Mouse (Mus musculus) erythroblast, embryonic 14.5 days (primary cell): ENCODE results near the gene Actr2. TPM values are rescaled to one million over a fixed set of nuclear protein-coding genes. Genes with fewer than 3 reads are reported as not detected.
"Not testable (repeated sequence)": the region's sequence is repeated elsewhere in the genome, so short reads cannot be mapped to it uniquely, and the experiment has no call there.

Experiments
- H3K27me3 ChIP-seq: 2 replicates; pipeline ENCODE4 v1.6.1; 2012; ENCODE audit warnings: inconsistent platforms; ENCODE audit not compliant: control insufficient read depth
- H3K36me3 ChIP-seq: 2 replicates; pipeline ENCODE4 v1.6.1; 2012; ENCODE audit warnings: mild to moderate bottlenecking, inconsistent platforms; ENCODE audit not compliant: control insufficient read depth
- H3K4me1 ChIP-seq: 2 replicates; pipeline ENCODE4 v1.6.1; 2012; ENCODE audit warnings: inconsistent platforms; ENCODE audit not compliant: control insufficient read depth
- H3K4me3 ChIP-seq: replicated peaks from 2 replicates; pipeline ENCODE3; 2012; ENCODE audit warnings: moderate library complexity, mild to moderate bottlenecking, inconsistent platforms
- H3K9me3 ChIP-seq: 2 replicates; pipeline ENCODE4 v1.6.1; 2012; ENCODE audit warnings: low read length, inconsistent platforms, mixed read lengths; ENCODE audit not compliant: control insufficient read depth
- GATA1 ChIP-seq: IDR thresholded peaks from 2 replicates; pipeline ENCODE4 v1.6.1; 2012; ENCODE audit warnings: low read length, inconsistent platforms, mixed read lengths
- TAL1 ChIP-seq: IDR thresholded peaks from 3 replicates; pipeline ENCODE4 v1.6.1; 2012; ENCODE audit warnings: low read length, inconsistent platforms, mixed read lengths
- polyA plus RNA-seq: library from polyadenylated mRNA; stranded (reverse); fragments of >175 nt; gene quantifications from 2 replicates; pipeline ENCODE4 v1.2.3, GENCODE M21; 2012

The Actr2 gene
- polyA plus RNA-seq, 1 experiment, result 1.1 TPM

- H3K4me1 ChIP-seq, result peaks cover 21% of the 10 kb centered on the region
- TF ChIP-seq GATA1, result no peak
- TF ChIP-seq TAL1, result no peak
- H3K27me3 ChIP-seq, result no peaks in the 10 kb centered on the region
- H3K36me3 ChIP-seq, result no peaks in the 10 kb centered on the region
- no peaks in the 10 kb centered on the region for H3K9me3 ChIP-seq
- H3K4me3 ChIP-seq, result no peak overlapping the region
Measured at GRCm38 (mm10) chr11:20038723-20039122, 74.0 kb downstream of the Actr2 start.

DNA sequence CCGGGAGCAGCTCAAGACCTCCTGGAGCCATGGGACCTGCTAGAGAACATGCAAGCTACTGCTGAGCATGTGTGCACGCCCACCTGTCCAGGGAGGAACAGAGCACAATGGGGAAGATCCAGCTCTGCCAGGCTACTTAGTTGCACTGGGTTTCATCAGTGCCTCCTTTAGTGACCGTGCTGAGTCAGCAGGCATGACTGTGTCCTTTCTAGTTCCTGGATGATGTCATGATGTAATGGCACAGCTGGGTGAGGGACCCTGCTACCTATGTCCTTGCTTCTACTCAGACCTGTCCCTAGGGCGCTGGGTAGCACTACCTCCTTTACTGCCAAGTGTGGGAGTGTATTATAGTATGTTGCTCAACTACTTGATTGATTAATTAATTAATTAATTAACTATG is 75.0 kb downstream of the Actr2 start:
- TF ChIP-seq GATA1 (no peak), TAL1 (no peak)
- Histone ChIP-seq H3K4me1 (peaks cover 14% of the 10 kb centered on the region), H3K27me3 (no peaks in the 10 kb centered on the region), H3K9me3 (no peaks in the 10 kb centered on the region), H3K36me3 (no peaks in the 10 kb centered on the region), H3K4me3 (no peak overlapping the region)

- H3K4me3 ChIP-seq, result no peak overlapping the region
- no peak for TF ChIP-seq TAL1
- no peak for TF ChIP-seq GATA1
- no peaks in the 10 kb centered on the region for H3K9me3 ChIP-seq
- no peaks in the 10 kb centered on the region for H3K27me3 ChIP-seq
- H3K4me1 ChIP-seq, result peaks cover 14% of the 10 kb centered on the region
- no peaks in the 10 kb centered on the region for H3K36me3 ChIP-seq
Measured at GRCm38 (mm10) chr11:20035972-20036371, 76.7 kb downstream of the Actr2 start.

DNA sequence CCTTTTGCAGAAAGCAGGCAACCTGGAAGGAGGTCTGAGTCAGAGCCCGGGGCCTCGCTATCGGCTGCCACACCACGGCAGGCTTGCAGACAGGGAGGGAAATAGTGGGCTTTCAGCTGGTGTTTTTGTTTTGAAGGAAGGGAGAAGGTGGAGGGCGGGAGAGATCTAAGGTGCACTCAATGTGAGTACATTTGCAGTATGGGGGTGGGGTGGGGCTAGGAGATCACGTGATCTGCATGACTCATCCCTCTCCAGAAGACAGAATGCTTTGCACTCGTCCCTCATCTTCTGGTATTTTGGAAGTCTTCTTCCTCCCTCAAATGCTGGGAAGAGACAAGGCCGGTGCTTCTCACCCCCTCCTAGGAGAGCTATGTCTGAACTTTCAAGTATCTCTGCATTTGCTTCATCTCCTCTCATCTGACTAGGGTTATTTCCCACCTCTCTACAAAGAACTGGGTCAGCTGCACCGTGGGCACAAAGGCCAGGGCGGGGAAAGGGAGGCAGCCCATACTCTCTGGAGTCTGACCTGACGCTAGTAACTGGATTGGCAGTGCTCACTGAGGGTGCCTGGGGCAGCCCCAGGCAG is 77.3 kb downstream of the Actr2 start:
- Histone ChIP-seq H3K4me1 (peaks cover 14% of the 10 kb centered on the region), H3K27me3 (no peaks in the 10 kb centered on the region), H3K36me3 (no peaks in the 10 kb centered on the region), H3K4me3 (no peak overlapping the region), H3K9me3 (no peaks in the 10 kb centered on the region)
- TF ChIP-seq TAL1 (no peak), GATA1 (no peak)

- Histone ChIP-seq H3K9me3 (no peaks in the 10 kb centered on the region), H3K4me1 (peaks cover 19% of the 10 kb centered on the region), H3K4me3 (no peak overlapping the region), H3K27me3 (no peaks in the 10 kb centered on the region), H3K36me3 (no peaks in the 10 kb centered on the region)
- TF ChIP-seq GATA1 (no peak), TAL1 (no peak)
Measured at GRCm38 (mm10) chr11:20034337-20034947, 78.3 kb downstream of the Actr2 start.

DNA sequence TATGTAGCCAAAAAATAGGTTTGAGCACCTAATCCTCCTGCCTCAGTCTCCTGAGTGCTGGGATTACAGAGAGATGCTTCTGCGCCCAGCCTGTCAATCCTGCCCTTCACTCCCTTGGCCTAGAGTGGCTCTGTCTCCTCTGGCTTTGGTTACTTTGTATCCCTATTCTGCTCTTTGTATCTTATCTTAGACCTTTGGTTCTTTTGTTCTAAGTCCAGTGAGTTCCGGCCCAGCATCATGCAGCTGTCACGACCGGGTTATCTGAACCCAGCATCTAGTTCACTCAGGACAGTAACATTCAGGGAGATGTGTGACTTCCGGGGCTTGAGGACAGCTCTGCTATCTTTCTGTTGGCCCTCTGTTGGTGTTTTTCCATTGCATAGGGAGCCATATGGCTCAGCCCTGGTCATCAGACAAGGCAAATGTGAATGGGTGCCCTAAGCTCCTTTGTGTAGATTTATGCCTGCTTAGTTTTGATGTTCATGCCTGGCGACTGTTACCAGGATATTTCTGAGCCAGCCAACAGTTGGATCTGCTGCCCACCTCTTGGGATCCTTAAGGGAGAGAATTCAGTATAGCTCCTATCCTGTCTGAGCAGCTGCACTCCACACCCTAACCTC is 79.1 kb downstream of the Actr2 start:
- no peaks in the 10 kb centered on the region for H3K27me3 ChIP-seq
- no peak overlapping the region for H3K4me3 ChIP-seq
- H3K9me3 ChIP-seq, result no peaks in the 10 kb centered on the region
- no peaks in the 10 kb centered on the region for H3K36me3 ChIP-seq
- H3K4me1 ChIP-seq, result peaks cover 26% of the 10 kb centered on the region
- TF ChIP-seq GATA1, result no peak
- no peak for TF ChIP-seq TAL1

GRCm38 (mm10) chr11:20031536-20031935 is 81.2 kb downstream of the Actr2 start:
- no peaks in the 10 kb centered on the region for H3K27me3 ChIP-seq
- no peaks in the 10 kb centered on the region for H3K9me3 ChIP-seq
- peaks cover under 1% of the 10 kb centered on the region for H3K36me3 ChIP-seq
- no peak overlapping the region for H3K4me3 ChIP-seq
- H3K4me1 ChIP-seq, result peaks cover 37% of the 10 kb centered on the region
- no peak for TF ChIP-seq GATA1
- TF ChIP-seq TAL1, result no peak

GRCm38 (mm10) chr11:20030973-20031372 is 81.7 kb downstream of the Actr2 start:
- not testable (repeated sequence) for H3K9me3 ChIP-seq, H3K27me3 ChIP-seq, H3K4me3 ChIP-seq, H3K36me3 ChIP-seq
- H3K4me1 ChIP-seq, result peaks cover 43% of the 10 kb centered on the region

DNA sequence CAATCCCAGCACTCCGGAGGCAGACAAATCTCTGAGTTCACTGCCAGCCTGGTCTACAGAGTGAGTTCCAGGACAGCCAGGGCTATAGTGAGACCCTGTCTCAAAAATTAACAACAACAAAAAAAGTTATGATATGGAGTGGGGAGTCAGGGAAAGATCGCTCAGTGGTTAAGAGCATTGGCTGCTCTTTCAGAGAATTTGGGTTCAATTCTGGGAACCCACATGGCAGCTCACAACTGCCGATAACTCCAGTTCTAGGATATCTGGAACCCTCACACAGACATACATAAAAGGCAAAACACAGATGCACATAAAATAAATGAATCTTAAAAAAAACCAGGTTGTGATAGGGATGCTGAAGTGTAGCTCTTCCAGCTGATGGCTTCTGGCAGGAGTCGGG is 83.7 kb downstream of the Actr2 start:
- H3K27me3 ChIP-seq, result no peaks in the 10 kb centered on the region
- no peaks in the 10 kb centered on the region for H3K9me3 ChIP-seq
- peaks cover 47% of the 10 kb centered on the region for H3K4me1 ChIP-seq
- H3K36me3 ChIP-seq, result peaks cover 18% of the 10 kb centered on the region
- TF ChIP-seq TAL1 (no peak), GATA1 (no peak)
- H3K4me3 ChIP-seq, result no peak overlapping the region

- H3K4me1 ChIP-seq, result peaks cover 50% of the 10 kb centered on the region
- TF ChIP-seq TAL1 (no peak), GATA1 (no peak)
- peaks cover 18% of the 10 kb centered on the region for H3K36me3 ChIP-seq
- H3K27me3 ChIP-seq, result no peaks in the 10 kb centered on the region
- no peak overlapping the region for H3K4me3 ChIP-seq
- H3K9me3 ChIP-seq, result no peaks in the 10 kb centered on the region
Measured at GRCm38 (mm10) chr11:20028396-20028795, 84.3 kb downstream of the Actr2 start.
